Mouse (Mus musculus) adrenal gland, adult 2 months (tissue): Measurements from ENCODE around the gene Rnf152. TPM values are rescaled to one million over a fixed set of nuclear protein-coding genes. Genes with fewer than 3 reads are reported as not detected.
A peak's percentile ranks its signal among the peaks of the same experiment; 100 is the strongest.

ENCODE experiments used
- DNase-seq: peaks from one replicate; pipeline ENCODE4 v3.0.0; 2021
- long read RNA-seq: library from polyadenylated mRNA; stranded (forward); transcript quantifications from one replicate; pipeline ENCODE4 v2.0.0, GENCODE M21; 2021
- polyA plus RNA-seq: library from polyadenylated mRNA; depleted of rRNA; stranded (reverse); fragments of >200 nt; gene quantifications from 2 replicates; pipeline ENCODE4 v1.2.3, GENCODE M21; 2012; rRNA removed
- total RNA-seq, 2 experiments: library from RNA; stranded (reverse); gene quantifications; 2 replicates each; pipeline ENCODE4 v1.2.3; 2021

The Rnf152 gene
- total RNA-seq (1 to 10 TPM; 2.0 to 4.3 TPM), polyA plus RNA-seq (0.44 and 0.59 TPM in 2 replicates)
- long read RNA-seq, full-length matches to known transcripts, result 1 of 1 reads
- long read RNA-seq, partial matches to known transcripts, result 0 of 1 reads
- long read RNA-seq, other reads (novel, unspliced or antisense), result 0 of 1 reads

GRCm38 (mm10) chr1:105356291-105357011 is at the start of gene Rnf152:
Gene Rnf152, minus strand, starts transcription at chr1:105356710.
- peak; percentile 82 for DNase-seq

DNA sequence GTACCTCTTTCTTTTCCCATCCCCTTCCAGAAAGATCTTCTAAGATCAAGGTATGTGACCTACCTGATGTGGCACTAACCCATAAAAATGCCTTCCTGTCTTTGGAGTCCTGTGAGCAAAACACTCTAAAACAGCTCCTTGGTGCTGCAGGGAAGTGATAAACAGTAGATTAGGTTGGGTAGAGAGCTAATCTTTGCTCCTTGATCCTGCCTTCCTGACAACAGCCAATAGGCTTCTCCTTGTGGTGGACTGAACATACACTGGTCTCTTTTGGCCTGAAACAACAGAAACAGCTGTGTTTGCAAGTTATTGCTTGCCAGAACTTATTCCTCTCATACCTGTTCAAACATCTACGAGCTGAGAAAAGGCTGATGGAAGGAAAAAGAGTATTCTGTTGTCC is 46.3 kb upstream of the Rnf152 start:
- DNase-seq, result no peak

GRCm38 (mm10) chr1:105384141-105384937 is 27.8 kb upstream of the Rnf152 start:
- DNase-seq, result peak; percentile 18

GRCm38 (mm10) chr1:105377546-105377945 is 21.0 kb upstream of the Rnf152 start:
- DNase-seq, result no peak

- no peak for DNase-seq
Observed at GRCm38 (mm10) chr1:105374618-105375017, 18.1 kb upstream of the Rnf152 start.

- no peak for DNase-seq
Observed at GRCm38 (mm10) chr1:105362701-105363100, 6.2 kb upstream of the Rnf152 start.

DNA sequence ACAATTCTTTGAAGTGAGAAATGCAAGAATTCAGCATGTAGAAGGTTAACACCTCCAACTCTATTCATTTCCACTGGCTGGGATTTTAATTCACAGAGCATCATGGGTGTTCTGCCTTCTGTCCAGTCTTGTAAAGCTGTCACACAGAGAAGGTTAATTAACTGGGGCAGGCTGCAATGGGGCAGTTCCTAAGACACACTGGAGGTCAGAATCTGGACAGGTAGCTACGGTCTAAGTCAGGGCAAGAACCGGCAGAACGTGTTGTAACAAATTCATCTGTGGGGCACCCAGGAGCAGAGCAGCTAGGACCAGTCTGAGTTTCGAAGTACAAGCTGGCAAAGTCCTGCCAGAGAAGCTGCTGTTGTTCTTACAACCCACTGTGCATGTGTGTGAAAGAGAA is 2.4 kb upstream of the Rnf152 start:
- no peak for DNase-seq

- DNase-seq, result no peak
Observed at GRCm38 (mm10) chr1:105355910-105356290, 610 bp downstream of the Rnf152 start.

- DNase-seq, result peak; percentile 38
Observed at GRCm38 (mm10) chr1:105354901-105355891, 1.3 kb downstream of the Rnf152 start.

- DNase-seq, result no peak
Observed at GRCm38 (mm10) chr1:105351806-105352205, 4.7 kb downstream of the Rnf152 start.

DNA sequence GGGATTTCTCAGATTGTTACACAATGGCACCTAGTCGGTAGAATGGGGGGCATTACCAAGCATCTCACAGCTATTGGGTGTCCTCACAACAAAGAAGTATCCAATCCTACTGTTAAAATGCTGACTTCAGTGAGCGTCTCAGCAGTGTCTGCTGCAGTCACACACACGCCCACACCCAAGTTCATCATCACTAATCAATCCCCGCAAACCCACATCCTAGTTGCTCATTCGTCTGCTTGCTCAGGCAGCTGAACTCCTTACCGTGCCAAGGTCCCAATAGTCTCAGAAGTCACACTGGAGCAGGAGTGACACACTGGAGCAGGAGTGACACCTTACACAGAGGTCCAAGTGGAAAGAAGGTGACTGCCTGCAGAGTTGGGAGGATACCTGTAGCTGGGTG is 14.2 kb downstream of the Rnf152 start:
- DNase-seq, result no peak

- no peak for DNase-seq
Observed at GRCm38 (mm10) chr1:105340943-105341342, 15.6 kb downstream of the Rnf152 start.

GRCm38 (mm10) chr1:105337397-105337796 is 19.1 kb downstream of the Rnf152 start:
- DNase-seq, result no peak

- DNase-seq, result no peak
Observed at GRCm38 (mm10) chr1:105336096-105336495, 20.4 kb downstream of the Rnf152 start.

DNA sequence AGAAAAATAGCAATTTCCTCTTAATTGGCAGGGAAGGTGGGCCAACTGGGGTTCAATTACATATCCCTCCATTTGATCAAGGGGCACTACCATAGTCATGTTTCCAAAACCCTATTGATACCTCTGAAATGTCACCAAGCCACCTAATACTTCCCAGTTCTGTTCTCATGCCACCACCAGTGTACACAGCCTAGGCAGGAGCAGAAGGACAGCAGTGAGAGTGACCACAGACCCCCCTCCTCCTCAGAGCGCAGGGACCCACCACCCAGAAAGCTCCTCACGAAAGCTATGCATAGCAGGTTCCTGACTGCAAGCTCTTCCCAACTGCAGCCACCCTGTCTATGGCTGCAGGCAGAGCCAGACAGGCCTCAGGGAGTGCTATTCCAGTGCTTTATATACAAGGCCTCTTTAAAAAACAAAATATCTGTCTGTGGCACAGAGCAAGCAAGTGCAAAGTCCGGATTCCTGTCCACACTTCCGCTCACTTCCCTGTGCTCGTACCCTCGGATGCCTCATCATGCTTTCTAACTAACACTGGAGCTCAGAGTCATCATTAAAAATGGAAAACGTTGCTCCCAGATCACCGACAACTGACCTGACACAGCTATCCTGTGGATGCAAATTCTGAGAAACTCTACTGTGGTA is 24.3 kb downstream of the Rnf152 start:
- no peak for DNase-seq

GRCm38 (mm10) chr1:105331605-105332004 is 24.9 kb downstream of the Rnf152 start:
- DNase-seq, result no peak

DNA sequence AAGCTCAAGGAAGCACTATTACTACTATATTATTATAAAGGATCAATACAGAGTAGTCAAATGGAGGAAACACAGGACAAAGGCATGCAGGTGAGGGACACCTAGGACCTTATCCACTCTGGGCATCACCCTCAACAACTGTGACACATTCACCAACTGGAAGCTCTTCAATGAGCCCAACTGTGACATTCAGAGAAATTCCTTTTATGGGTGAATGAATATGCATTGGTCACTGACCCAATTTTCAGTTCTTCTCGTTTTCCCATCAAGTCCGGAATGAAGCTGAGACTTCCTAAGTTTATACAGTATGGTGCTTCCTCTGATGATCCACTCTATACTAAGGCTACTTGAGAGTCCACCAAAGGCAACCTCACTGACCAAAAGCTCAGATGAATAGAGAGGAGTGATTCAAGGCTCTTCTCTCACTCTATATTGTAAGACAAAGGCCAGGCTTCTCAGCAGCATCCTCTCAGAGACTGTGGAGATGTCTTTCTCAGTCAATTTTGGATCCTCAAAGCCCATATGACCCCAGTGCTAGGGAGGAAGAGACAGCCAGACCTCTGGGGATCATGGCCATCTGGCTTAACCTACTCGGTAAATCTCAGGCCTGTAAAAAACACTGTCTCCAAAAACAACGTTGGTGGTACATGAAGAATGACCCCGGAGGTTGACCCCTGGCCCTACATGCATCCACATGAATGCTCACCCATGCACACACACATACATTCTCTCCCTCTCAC is 25.8 kb downstream of the Rnf152 start:
- no peak for DNase-seq

GRCm38 (mm10) chr1:105327789-105328188 is 28.7 kb downstream of the Rnf152 start:
- no peak for DNase-seq

GRCm38 (mm10) chr1:105324636-105325035 is 31.9 kb downstream of the Rnf152 start:
- no peak for DNase-seq

DNA sequence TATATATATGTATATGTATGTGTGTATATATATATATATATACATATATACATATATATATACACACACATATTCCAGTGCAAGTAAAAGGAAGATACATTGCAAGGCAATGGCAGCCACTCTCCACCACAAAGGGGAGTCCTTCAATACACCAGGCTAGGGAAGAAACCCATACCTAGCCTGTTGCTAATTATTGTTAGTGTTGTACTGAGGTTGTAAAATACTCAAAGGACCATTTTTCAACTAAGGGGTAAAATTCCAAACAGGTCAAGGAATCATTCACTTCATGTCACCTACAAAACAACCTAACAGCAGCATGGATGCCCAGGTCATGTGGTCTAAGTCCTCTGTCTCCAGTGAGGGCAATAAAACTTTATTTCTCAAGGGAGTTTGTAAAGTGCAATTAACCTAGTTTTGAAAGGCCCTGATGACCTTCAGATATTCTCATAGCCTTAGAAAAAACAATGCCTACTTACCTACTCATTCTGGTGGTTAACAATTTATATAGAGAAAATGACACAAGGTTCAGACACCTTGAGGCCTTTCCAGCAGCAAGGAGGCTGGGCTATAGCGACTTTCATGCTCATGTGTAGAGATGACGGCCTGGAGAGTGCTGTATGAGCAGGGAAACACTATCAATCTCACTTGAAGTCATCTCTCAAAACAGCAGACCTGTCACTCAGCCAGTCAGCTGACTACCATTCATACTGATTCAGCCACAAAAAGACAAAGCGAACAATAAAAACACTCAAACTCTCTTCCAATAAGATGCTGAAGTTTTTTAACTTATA is 42.3 kb downstream of the Rnf152 start:
- no peak for DNase-seq
